Mouse (Mus musculus) gastrocnemius, postnatal 14 days (tissue): ENCODE measurements around the gene Renbp. TPM values are rescaled to one million over a fixed set of nuclear protein-coding genes. Genes with fewer than 3 reads are reported as not detected.
A peak's percentile ranks its signal among the peaks of the same experiment; 100 is the strongest.

Experiments used
- DNase-seq: peaks from one replicate; pipeline ENCODE4 v3.0.0; 2021; ENCODE audit warnings: mixed read lengths
- intact Hi-C: fragments of 180-260 bp; cut with DNase I; formaldehyde crosslinking; loops from one replicate; pipeline ENCODE4 v1.15.1; 2025; ENCODE audit warnings: low total_unique reads
- total RNA-seq, 2 experiments: library from RNA; stranded (reverse); gene quantifications; 2 replicates each; pipeline ENCODE4 v1.2.3; 2021

Gene Renbp
- total RNA-seq, 2 experiments from 2014 or later: 3.8 to 4.2 TPM

DNA sequence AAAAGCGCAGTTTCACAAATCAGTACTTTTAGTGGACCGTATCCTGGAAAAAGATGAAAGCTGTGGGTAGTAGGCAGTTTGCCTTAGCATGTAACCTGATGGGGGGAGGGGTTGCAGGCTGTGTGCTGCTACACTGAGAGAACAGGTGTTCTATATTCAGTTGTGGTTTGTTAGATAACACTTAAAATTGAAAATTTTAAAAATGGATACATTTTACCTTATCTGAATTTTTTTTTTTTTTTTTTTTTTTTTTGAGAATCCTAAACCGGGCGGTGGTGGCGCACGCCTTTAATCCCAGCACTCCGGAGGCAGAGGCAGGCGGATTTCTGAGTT, 8.1 kb downstream of the Renbp start:
- intact Hi-C loops: no loop called here
- no peak for DNase-seq

DNA sequence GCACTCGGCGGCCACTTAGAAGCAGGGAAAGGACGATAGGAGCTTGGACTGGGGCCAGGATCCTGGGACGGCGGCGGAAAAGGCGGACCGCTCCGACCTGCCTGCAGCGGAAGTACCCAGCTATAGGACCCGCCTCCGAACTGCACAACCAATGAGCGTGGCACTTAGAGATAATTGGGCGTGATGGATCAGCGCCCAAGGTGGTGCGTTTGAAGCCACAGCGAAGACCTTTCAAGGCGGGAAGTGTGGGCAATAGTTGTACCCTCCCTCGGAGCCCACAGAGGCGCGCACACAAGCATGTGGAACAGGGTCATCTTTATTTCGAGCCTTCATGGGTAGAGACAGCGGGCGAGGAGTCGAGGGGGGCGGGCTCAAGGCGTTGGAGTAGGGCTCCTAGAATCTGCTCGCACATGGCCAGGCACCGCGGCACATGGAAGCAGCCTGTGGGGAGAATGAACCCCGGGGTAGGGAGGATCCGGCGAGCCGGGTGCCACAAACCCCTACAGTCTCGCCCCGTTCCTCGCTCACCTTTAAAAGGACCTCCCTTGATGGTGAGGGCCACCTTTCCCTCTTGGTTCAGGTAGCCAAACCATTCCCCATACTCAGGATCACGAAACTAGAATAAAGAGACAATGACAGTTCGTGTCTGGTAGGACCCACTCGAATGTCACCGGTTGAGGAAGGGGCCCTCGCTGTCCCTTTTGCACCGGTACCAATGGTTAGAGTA, 8.7 kb downstream of the Renbp start, which contains the start of the genes Arhgap4 and Naa10:
Gene Arhgap4, minus strand, starts transcription at position 48 of the 727 bp plus-strand sequence.
Gene Naa10, minus strand, starts transcription at position 122 of the 727 bp plus-strand sequence.
- peak; percentile 91 for DNase-seq
- intact Hi-C loops: no loop called here

DNA sequence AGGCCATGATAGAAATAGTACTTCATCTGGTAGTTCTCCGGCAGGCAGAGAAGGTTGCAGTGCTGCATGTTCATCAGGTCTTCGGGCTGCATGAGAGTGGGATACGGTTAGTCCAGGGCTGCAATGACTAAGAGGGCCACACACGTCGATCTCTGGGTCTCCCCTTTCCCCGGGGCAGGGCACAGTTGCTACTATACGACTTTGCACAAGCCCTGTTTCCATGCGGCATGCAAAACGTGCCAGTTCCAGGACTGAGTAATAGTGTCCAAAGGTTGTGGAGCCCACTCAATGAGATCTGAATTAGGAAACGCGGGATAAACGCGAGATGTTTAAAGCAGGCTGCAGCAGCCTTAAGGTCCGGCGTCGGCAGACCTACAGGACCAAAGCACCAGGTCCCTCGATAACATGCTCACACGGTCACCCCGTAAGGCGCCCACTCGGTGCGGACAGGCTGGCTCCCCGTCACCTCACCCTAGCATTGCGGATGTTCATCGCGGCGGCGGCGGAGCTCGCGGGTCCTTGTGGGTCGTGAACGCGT, 9.3 kb downstream of the Renbp start:
- DNase-seq: no peak
- intact Hi-C loops: no loop called here

DNA sequence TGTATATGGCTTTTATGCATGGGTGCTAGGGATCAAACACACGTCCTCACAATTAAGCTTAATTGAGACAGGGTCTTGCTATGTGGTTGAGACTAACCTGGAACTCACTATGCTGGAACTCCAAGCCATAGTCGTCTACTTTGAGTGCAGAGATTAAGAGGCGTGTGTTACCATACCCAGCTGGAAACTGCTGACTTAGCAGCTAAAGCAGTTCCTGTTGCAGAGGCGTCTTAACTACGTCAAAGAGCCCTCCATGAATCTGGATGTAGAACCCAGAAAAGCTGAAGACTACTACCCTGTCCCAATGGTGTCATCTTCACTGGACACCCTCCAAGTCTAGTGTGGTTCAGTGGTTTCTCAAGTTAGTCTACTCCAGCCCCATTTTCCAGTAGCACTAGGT, 12.0 kb downstream of the Renbp start:
- intact Hi-C loops: no loop called here
- no peak for DNase-seq

DNA sequence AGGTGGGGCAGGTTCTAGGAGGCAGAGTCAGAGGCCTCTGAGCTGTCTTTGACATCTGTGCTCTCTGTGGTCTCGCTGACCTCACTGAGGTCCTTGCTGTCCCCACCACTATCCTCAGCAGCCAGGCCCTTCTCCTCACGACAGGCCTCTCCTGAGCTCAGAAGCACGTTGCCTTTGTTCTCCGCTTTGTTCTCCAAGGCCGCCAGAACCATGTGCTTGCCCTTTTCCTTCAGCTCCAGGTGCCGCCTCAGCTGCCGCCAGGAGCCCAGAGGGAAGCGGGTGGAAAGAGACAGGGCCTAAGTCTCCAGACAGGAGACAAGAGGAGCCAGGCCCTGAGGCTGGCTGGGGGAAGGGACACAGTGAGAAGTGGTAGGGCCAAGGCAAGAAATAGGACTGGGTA, 13.7 kb downstream of the Renbp start:
- no peak for DNase-seq
- intact Hi-C loops: no loop called here

DNA sequence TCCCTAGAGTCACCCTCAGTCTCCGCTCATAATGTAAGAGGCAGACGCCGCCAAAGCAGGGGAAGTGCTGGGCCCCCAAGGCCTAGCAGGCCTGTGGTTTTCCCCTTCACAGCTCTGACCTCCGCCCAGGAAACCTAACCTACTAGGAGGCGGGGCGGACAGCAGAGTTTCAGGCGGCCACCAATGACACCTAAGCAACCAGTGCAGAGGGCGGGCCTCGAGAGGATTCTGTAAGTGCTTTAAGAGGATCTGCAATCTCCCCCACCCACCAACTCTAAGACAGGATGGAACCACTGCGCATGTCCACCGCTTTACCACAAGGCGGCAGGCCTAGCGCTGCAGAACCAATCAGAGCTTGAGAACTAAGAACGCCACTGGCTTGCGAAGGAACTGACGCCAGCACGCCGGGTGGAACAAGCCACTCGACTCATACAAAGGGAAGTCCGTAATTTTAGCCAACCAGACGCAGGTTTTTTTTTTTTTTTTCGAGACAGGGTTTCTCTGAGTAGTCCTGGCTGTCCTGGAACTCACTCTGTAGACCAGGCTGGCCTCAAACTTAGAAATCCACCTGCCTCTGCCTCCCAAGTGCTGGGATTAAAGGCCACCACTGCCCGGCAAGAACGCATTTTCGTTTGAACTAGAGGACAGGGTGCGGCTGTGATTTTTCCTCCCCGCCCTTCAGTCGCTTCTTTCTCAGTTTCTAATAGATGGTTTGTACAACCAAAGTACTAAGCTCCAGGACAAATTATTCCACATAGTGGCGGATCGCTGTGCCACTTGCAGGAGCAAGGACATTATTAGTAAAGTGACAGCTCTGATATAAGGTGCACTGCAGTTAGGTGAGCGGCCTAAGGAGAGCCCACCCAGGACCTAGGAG, 15.6 kb downstream of the Renbp start:
- intact Hi-C loops: no loop called here
- peak; percentile 88 for DNase-seq

- intact Hi-C loops: no loop called here
- DNase-seq: no peak
Observed at GRCm38 (mm10) chrX:73911588-73911987, 19.1 kb downstream of the Renbp start.

DNA sequence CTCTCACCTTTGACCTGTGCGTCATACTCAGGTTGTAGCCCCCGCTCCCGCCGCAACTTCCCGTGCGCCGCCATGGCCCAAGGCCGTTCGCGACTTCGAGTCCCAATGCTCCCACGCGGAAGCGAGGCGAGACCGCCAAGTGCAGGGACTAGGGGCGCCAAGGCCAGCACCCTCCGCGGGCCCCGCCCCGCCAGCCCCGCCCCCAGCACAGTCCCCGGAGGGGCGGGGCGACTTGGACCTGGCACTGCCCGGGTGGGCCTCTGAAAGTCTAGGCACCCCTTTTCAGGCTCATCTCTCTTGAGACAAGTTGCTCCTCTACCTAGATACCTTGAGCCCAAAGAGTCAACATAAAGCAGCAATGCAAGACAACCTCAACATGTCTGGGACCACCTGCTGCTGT, 19.5 kb downstream of the Renbp start:
- intact Hi-C loops: no loop called here
- DNase-seq: no peak

DNA sequence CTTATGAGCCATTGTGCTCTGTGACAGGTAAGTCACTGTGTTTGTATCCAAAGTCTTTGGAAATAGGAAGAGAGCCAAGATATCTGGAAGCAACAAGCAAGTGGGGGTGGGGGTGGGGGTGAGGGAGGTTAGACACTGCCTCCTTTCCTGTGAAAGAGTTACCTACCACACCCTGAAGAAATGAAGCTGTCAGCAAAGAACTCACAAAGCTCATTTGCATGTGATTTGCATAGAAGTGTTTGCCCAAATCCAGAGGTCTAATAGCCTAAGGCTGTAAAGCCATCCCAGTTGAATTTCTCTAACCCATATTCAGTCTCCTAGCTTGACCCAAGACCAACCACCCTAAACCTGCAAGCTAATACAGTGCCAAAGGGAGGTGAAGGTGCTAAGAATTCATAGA, 20.2 kb downstream of the Renbp start:
- intact Hi-C loops: no loop called here
- no peak for DNase-seq

DNA sequence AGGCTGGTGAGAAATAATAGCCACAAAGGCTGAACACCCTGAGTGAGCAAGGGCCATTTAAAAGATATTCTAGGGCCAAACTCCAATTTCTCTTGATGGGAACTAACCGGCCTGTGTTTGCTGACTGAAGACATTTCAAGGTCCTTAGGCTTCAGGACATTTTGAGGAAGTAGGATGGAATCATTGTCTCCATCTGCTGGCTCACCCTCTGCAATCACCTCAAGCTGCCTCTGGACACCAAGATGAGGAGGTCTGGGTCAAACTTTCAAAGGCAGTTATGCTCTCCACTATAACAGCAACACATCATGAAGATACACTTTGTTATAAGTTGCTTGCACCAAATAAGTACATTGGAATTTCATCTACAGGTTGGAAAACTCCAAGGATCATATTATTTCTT, 20.6 kb downstream of the Renbp start:
- DNase-seq: no peak
- intact Hi-C loops: no loop called here

DNA sequence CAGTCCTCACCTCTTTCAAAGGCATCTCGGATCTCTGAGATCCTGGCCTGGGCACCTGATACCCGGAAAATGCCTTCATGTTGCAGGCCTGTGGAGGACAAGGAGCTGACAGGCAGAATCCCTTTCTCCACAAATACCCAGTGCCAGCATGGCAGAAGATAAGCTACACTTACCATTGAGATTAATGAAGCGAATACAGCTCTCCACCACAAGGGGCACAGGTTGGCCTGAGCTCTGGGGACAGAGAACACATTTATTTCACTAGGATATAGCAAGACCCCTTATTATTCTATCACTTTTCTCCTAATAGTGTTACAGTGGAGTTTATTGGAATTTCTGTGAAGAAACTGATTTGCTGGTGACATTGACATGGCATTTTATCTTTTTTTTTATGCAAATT, 32.7 kb downstream of the Renbp start:
- DNase-seq: no peak
- intact Hi-C loops: loop anchor here (5.0 kb wide), 1 partner anchor 101 kb away; no protein-coding TSS in a partner anchor

DNA sequence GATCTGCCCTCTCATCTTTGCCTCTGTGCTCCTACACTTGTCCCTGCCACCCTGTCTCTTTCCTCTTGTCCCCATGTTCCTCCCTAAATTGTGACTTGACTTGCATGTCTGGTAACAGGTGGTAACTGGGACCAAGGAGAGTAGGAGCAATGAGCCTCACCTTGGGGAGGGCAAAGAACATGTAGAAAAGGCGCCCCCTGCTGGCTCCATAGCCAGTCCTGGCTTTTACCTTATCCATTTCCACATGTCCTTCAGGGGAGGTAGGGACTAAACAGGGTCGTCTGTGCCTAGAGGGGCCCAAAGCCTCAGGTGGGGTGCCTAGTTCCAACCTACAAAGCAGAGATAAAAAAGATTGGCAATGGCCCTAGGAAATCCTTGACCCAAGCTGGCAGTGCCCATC, 34.9 kb downstream of the Renbp start, which contains the start of gene L1cam:
Gene L1cam, minus strand, starts transcription at position 387 of the 400 bp plus-strand sequence.
- DNase-seq: peak; percentile 31
- intact Hi-C loops: loop anchor here (5.0 kb wide), 1 partner anchor 98 kb away; no protein-coding TSS in a partner anchor

- DNase-seq: no peak
- intact Hi-C loops: no loop called here
Observed at GRCm38 (mm10) chrX:73892833-73893232, 37.8 kb downstream of the Renbp start.

DNA sequence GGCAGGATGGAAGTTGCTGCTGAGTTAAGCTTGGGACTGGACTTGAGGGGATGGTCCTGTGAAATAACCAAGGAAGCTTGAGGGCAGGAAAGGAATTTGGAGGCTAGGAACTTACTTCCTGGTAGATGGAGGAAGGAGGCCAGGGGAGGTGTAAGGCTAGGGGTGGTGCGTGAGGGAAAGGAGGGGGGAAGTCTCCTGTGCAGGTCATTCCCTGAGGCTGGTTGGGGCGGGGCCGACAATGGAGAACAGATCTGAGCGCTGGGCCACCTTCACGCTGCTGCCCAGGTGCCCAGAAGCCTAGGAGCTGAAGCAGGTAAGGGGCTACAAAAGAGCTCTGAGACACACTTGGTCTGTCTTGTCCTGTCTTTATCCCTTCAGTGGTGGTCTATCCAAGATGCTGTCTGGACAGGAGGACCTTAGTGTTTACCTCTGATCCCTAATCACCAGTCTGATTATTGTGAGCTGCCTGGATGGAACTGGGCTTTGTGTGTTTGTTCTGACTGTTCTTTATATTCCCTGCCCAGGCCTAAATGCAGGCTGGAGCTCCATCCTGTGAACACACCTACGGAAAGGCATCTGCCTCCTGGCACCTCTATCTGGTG, 39.0 kb downstream of the Renbp start, which contains the start of gene Avpr2:
Gene Avpr2, plus strand, starts transcription at position 552 of the 602 bp plus-strand sequence.
- no peak for DNase-seq
- intact Hi-C loops: no loop called here

DNA sequence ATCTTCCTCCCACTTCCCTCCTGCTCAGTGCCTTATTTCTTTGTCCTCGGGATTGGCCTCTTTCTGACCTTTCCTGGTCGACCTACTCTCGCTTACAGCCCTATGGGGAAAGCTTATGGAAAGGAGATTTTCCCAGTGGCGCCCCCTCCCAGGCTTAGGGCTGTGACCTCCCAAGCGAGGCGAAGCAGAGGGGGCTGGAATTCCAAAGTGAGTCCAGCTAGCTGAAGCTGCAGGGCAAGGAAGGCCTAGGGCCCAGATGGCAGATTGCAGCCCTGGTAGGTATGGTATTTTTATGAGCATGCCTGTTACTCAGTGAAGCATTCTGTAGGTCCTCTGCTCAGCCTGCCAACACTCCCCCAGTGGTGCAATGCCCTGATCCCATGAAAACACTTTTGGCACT, 49.2 kb downstream of the Renbp start:
- intact Hi-C loops: no loop called here
- no peak for DNase-seq

DNA sequence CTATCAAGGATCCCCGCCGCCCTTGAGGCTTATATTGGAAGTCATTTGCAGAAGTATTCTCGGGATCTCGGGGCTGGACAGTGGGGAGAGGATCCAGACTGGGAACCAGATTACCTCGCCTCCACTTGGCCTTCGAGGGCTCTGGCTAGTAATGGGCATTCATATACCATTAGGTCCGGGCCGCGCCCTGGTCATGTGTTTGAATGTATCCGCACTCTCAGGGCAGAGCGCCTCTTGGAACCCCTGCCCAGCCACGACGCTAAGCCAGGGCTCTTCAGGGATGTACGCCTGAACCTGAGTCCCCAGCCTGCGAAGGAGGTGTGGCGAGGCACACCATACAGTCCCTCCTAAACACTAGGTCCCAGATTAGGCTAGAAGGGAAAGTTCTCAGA, 49.6 kb downstream of the Renbp start:
- intact Hi-C loops: no loop called here
- no peak for DNase-seq

DNA sequence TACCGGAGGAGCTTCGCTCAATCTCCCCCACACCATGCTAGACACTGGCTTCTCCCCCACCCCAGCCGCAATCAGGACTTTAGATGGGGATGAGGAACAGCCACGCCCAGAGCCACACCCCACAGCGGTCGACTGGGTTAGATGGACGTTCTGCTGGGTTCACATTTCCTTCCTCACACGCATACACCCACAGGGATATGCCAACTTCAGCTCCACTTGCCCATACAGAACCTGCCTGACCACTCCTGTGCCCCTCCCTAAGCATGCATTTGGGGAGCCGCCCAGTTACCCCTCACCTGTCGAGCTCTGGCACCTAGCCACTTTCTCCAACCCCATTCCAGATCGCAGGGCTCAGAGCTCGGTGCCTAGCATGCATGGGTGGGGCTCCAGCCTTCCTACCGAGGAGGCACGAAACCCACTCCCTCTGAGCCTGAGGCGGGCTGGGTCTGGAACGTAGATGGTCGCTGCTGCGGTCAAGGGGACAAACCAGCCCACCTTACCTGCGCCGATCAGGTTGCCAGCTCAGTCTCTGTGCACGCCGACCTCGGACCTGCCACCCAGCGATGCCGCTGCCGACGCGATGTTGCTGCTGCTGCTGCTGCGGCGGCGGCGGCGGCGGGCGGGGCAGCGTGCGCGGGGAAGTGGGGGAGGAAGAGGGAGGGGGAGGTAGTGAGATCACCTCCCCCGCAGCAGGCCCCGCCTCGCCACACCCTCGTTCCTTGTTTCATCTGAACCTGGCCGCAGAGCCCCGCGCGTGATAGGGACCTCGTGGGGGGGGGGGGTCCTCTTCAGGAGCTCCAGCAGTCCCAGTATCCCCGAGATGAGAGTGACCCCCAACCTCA, 50.2 kb downstream of the Renbp start:
- intact Hi-C loops: no loop called here
- DNase-seq: no peak

- DNase-seq: no peak
- intact Hi-C loops: no loop called here
Observed at GRCm38 (mm10) chrX:73877014-73877413, 53.6 kb downstream of the Renbp start.

DNA sequence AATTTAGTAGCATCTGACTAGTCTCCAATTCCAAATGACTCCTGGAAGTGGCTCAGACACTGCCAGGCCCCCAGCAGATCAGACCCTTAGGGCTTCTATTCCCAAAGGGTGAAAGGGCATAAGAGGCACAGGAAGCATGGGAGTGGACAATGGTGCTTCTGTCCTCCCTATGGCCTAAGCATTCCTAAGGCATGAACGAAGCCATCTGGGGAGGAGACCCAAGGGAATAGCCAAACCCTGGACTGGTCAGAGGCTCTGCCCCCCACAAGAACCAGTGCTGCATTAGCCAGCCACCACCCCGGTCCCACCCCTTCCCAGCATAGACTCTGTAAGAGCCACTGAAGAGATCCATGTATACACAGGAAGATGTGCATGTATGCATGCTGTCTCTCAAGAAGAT, 54.8 kb downstream of the Renbp start:
- intact Hi-C loops: no loop called here
- DNase-seq: no peak
